Mouse (Mus musculus) neural tube, embryonic 10.5 days (tissue): ENCODE data around the gene Upb1.
"Not testable (repeated sequence)": the region's sequence is repeated elsewhere in the genome, so short reads cannot be mapped to it uniquely, and the experiment has no call there.

Experiments
- DNase-seq: peaks from one replicate; pipeline ENCODE4 v3.0.0-alpha.2; 2017; ENCODE audit warnings: low spot score; ENCODE audit errors: extremely low spot score

Gene Upb1

DNA sequence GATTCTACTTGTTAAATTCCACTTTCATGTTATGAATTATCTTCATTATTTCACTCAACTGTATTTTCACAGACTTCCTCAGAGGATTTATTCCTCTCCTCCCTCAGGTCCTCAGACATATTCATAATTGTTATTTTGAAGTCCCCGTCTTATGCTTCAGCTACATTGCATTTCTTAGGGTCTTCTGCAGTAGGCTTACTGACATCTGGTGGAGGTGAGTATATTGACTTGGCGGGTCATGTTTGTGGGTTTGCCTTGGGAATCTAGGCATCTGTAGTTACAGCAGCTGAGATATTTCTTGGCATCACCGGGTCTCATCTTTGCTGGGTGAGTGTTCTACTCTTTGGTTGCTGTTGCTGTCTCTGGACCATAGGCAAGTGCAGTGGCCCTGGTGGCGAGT, at the start of gene Upb1:
Upb1 (plus strand) TSS at position 158 of the 400 bp plus-strand sequence.
- DNase-seq, result no peak

DNA sequence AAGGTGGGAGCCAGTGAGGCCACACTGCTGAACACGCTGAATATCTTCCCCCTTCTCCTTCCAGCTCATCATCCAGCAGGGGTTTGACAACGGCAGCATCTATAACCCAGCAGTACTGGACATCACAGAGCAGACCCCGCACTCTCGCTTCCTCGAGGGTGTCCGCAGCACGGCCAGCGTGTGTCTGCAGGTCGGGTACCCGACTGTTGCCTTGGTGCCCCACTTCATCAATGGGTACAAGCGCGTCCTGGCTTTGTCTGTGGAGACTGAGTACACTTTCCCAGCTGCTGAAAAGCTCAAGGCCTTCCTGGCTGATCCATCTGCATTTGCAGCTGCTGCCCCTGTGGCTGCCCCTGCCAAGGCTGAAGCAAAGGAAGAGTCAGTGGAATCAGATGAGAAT, 48.4 kb upstream of the Upb1 start:
- no peak for DNase-seq

DNA sequence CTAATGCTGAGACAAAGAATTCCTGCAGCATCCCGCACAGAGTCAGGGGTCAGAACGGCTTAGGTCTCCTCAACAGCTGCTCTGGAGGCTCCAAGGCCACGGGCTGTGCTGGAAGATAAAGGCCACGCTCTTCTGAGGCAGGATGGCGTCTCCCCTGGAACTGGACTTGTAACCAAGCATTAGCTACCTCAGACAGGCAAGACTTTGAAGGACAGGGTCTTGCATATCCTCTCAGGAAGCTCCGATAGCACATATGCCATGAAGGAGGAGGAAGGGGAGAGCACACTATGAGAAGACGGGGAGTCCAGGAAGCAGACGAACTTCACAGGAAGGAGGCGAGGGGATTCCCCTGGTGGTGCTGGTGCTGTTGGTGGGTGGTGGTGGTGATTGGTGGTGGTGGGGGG, 47.1 kb upstream of the Upb1 start:
- not testable (repeated sequence) for DNase-seq

DNA sequence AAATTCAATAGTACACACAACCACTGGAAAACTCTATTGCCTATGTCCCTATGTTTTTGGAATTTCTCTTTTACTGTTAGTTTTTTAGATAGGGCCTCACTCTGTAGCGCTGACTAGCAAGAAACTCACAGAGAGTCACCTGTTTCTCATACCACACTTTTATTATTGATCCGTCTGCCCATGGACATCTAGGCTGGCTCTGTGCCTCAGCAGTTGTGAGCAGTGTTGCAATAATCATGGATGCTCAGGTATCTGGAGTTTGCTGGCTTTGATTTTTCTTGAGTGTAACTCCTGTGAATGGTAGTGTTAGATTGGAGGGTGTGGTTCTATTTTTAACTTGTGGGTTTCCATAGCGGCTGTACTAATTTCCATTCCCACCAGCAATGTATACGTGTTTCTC, 45.6 kb upstream of the Upb1 start:
- no peak for DNase-seq

DNA sequence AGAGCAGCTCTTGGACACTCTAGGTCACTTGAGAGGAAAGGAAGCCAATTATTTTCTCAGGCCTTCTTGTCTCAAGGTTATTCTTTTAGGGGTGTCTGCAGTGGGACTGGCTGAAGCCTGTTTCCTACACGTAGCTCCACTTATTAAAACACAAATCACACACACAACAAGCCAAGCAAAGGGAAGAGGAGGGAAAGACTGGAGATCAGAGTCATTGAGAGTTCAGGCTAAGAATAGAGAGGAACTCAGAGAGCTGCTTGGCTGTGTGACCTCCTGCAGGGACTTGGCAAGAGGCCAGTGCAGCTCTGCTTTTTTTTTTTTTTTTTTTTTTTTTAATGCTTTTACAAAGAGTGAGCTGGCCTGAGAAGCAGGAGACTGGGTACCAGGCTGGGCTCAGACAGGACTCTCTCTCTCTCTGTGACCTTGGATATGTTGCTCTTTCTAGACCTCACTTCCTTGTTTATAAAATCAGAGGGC, 36.7 kb upstream of the Upb1 start:
- DNase-seq, result not testable (repeated sequence)

DNA sequence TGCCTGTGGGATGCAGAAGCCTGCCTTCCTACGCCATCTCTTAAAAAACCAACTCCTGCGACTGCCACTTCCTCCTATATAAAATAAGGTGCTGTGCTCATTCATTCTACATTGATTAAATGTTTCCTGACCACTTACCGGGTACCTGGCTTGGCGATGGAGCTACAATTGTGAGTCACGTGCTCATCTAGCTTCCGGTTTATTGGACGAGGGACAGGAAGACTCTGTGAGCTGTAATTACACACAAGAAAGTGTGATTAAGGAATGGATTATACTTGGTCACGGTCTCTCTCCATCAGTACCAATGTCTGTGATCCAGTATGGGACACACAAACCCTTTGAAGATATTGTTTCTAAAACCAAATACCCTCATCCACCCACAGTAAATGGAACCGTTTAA, 36.1 kb upstream of the Upb1 start:
- no peak for DNase-seq

DNA sequence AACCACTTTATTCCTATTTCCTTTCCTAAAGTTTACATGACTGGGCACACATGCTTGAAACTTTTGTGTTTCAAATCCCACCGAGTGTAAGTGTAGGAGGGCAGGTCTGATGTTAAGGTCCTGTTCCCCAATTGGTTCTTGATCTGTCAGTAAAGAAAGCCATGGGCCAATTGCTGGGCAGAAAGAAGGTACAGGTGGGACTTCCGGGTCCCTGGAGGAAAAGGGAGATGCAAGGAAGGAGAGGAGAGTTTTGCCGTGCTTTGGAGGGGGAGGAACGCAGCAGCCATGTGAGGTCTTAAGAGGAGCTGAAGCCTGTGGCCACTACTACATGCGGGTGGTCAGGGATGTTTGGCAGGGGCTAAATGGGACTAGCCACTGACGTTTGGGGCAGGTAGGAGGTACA, 35.7 kb upstream of the Upb1 start:
- no peak for DNase-seq

DNA sequence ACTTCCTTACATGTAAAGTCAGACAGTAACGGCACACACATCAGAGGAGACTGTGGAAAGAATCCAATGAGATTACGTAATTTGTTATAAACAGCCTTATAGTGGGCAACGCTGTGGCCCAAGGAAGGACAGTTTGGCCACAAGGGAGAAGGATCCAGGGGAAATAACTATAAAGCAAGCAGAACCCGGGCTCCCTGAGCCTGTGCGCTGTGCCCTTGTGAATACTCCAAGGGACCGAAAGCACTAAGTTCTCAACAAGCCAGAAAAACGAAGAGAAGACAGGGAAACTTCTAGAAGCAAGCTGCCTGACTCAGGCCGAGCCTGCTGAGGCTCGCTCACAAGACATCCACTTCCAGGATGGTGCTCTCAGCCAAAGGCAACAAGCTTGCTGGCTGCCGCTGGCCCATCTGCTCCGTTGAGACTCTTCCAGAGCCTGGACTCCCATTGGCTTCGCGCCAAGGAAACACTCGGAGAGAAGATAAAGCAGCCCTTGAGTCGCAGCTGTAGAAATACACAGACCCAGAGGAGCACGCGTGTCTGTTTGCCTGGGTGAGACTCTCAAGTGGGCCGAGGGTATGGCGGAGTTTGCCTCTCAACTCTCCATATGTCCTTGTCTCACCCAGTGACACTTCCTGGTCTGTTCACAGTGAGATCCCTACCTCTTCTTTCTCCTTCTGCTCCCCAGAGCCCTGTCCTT, 27.1 kb upstream of the Upb1 start:
- not testable (repeated sequence) for DNase-seq

DNA sequence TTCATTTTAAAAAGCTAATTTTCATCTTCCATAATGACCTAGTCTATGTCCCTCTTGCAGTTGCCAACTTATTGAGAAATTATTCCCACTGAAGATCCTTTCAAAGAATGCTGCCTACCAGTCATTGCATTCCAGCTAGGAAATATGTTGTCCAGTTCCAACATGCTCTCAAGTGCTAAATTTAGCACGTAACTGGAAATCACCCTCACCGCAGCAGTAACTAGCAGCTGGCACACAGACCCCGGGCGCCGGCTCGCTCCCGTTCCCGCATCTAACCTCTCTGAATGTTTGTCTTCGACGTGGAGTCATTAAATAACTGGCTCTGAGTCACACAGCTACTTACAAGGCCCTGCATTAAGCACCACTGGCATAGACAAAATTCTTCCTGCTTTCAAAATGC, 22.2 kb upstream of the Upb1 start:
- no peak for DNase-seq

DNA sequence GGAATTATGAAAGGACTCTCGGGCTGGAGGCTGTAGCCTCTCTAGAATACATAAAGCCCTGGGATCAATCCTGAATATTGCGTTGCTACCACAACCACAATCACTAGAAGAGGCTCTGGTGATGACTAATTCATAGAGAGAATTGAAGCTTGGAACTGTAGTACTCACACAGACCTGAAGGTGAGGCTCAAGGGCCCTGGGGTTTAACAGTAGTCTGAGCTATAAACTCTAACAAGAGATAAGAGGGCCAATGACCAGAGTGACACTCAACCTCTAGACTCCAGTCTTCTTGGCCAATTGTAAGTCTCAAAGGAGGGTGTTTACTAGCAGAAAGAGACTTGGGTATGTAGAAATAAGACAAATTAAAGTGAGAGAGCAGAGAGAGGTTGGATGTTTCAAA, 10.8 kb upstream of the Upb1 start:
- no peak for DNase-seq

DNA sequence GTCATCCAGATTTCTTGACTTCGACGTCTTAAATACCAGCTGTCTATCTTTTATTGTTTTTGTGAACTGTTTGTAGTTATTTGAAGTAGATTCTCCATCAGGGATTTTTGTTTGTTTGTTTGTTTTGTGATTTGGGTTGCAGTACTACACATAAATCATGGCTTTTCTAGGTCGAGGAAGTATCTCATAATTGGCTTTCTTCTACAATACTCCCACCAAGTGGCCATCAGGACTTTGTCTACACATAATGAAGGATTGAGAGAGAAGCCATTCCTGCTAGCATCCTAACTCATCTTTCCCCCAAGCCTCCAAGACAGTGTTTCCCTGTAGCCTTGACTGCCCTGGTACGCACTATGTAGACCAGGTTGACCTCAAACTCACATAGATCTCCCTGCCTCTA, 10.1 kb upstream of the Upb1 start:
- no peak for DNase-seq

DNA sequence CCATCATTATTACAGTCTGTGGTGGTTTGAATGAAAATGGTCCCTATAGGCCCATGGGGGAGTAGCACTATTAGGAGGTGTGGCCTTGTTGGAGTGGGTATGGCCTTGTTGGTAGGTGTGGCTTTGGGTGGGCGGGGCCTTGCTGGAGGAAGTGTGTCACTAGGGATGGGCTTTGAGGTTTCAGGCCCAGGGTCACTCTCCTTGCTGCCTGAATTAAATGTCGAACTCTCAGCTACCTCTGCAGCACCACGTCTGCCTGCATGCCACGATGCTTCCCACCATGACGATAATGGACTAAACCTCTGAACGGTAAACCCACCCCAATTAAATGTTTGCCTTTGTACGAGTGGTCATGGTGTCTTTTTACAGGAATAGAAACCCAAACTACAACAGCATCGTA, 6.1 kb upstream of the Upb1 start:
- DNase-seq, result no peak

DNA sequence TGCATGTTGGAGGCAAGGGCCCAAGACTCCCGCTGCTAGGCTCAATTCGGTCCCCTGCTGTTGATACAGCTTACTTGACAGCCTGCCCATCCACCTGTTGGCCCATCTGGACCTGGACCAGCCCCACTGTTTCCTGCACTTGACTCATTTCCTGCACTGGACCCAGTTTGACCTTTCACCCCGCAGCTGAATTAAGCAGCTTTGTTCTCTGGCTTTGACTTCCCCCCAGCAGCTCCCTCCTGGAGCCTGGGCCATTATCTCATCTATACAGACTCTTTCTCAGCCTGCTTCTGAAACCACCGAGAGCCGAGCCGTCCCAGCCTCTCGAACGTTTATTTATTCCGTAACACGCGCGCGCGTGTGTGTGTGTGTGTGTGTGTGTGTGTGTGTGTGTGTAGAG, 3.9 kb upstream of the Upb1 start:
- DNase-seq, result no peak

DNA sequence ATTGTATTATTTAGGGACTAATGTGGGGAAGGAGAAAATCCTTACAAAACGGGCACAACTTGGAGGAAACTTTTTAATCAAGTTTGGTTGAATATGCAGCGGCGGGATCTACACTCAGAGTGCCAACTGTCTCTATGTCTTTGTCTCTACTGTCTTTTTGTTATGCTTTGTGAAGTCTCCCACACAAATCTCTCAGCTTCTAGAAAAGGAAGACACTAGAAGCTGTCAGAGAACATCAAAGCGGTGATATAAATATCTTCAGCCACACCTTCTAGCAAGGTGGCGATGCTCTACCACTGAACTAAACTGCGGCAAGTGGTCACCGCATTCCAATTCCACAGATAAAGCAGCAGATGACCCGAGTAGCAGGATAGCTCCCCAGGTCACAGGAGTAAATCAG, 5.0 kb downstream of the Upb1 start:
- DNase-seq, result no peak

DNA sequence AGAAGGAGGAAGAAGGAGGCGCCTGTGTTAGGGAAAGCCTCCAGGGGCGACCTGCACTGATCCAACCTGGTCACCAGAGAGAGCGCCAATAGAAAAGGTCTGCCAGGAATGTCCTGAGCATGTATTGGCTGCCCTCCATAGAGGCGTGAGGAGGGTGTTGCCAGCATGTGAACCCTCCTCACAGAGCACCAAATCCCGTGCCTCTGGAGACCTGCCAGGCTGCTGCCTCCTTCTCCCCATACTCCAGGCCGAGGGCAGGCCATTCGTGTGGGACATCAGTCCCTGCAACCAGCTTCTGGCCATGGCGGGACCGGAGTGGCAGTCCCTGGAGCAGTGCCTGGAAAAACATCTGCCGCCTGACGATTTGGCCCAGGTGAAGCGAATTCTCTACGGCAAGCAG, 5.8 kb downstream of the Upb1 start:
- no peak for DNase-seq

DNA sequence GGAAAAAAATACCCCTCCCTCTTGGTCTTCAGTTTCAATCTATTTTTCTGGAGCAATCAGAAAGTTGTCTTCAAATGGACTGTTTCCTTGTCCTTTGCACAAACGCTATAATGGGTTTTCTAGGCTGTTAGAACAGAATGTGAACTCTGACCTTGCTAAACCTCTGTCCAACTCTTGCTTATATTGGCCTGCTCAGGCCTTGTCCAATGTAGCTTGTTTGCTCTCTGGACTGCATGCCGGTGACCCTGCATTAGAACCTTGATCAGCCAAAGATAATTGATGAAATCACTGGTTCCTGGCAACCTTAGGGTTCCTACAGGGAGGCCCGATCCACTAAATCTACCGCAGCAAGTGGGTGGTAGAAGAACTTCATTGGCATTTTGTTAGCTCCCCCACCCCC, 6.8 kb downstream of the Upb1 start:
- DNase-seq, result no peak

DNA sequence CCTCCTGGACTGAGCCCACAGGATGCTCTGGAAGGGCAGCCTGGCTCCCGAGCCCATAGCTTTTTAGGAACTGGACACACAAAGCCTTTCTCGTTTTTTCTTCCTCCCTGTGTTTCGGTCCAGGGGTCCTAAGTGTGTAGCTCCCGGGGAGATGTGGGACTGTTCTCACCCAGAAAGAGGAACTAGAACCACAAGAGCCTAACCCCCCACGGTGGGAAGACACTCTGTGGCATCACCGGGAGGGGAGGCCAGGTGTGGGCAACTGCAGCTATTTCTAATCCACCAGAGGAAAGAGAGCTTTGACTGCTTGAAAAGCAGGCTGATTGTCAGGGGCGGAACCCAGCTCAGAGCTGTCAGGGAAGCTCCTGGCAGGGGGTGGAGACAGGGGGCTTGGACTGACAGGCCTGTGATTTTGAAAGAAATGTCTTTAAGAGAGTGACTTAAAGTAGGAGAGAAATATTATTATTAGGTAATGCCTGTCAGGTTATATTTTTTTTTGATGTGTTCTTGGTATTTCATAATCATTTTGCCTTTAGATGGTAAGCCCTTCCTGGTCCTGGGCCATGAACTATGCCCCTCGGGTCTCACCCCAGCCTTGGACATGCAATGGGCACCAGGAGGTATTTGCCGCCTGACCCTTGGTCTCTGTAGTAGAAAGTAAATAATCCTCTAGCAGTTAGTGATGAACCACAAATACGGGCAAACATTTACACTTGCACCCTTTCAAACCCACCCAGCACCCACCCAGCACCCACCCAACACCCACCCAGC, 10.6 kb downstream of the Upb1 start:
- DNase-seq, result not testable (repeated sequence)

DNA sequence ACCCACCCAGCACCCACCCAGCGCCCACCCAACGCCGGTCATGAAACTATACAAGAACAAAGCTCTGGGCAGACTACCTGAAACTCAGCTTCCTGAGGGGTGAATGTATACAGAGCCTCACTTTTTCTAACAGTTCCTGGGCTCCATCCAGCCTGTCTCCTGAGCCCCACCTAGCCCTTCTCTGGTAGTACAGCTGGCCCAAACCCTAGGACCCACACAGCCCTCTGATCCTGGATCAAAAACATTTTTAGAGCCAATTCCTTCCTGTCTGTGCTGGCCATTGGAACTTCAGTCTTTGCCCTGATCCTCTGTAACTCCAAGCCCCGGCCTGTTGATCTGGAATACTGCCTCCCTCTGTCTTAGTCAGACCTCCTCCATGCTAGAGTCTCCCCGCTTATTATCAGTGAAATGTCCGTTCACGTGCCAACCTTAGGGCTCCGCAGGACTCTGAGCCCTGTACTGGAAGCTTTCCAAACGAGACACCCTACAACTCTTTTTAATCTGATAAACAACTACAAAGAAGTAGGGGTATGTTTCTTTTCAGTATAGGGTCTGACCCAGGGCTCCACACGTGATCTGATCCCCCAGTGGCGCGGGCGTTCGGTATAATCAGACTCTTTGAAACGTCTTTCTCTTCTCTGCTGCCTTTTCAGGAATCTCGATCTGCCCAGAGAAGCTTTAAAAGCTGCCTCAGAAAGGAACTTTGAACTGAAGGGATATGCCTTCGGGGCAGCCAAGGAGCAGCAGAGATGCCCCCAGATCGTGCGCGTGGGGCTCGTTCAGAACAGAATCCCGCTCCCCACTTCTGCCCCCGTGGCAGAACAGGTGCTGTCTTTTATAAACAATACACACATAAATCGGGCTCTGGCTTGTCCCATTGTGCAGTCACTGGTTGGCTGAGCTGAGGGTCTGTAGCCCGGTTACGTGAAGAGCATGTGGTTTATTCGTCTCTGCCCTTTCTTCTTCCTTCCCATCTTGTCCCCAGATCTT, 11.5 kb downstream of the Upb1 start:
- DNase-seq, result no peak

DNA sequence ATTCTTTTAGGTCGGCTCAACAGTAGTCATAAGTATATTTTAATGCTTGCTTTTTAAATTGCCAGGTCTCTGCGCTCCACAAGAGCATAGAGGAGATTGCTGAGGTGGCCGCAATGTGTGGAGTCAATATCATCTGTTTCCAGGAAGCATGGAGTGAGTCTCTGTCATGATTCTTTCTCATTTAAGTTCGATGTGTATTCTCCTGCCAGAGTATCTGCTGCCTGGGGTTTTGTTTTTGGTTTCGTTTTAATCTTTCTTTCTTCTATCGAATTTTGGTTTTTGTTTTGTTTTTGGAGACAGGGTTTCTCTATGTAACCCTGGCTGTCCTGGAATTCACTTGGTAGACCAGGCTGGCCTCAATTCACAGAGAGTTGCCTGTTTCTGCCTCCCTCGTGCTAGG, 14.0 kb downstream of the Upb1 start:
- no peak for DNase-seq

DNA sequence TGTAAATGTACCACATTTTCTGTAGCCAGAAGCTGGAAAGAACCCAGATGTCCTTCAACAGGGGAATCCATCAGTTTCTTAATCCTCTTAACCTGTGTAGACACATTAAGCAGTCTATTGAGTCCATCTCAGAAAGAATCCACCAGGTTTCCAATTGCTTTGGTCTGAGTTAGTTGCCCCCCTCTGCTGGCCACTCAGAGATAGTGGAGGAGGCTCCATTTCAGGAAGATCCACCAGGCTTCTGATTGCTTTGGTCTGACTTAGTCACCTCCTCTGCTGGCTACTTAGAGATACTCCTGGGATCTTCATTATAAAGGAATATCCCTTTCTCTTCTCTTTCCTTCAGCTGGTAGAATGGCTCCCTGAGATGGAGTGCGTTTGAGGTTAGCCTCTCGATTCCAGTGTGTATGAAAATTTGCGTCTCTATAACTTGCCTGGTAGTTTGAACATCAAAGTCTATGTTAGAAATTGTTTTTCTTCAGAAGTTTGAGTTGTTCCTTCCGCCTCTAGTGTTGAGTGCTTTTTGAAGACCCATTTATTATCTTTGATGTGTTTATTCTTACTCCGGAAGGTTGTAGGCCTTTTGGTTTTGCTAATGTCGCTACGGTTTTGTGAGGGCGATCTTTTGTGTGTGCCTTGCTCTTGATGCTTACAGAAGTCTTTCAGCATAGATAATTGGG, 16.6 kb downstream of the Upb1 start:
- DNase-seq, result no peak

DNA sequence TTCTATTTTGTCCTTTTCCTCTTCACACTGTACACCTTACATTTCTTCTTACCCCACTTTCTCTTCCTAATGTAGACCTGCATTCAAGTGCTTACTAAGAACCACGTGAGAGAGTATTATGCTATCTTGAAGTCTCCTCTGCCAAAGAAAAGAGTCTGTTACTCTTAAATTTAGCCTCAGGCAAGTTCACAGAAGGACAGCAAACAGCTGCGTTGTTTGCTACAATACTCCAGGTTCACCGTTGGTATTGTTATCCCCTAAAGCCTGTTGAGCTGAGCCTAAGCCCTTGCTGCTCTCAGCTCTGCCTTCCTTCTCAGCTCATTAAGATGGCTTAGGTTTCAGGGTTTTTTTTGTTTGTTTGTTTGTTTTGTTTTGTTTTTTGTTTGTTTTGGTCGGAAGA, 17.8 kb downstream of the Upb1 start:
- DNase-seq, result no peak
